ENCODE assay signal across 10 mouse cellular contexts in genomic region chr3:88912585-88912984, GRCm38 (mm10). TPM values are rescaled to one million over a fixed set of nuclear protein-coding genes. Genes with fewer than 3 reads are reported as not detected.
DNase-seq lines count a peak whose midpoint lies in the region; ATAC-seq and TF ChIP-seq lines count a peak whose summit lies in the region.
"Had no signal": no experiment of that assay in that cellular context is flagged by ENCODE, and none has a peak within 500 bp of the region (broad histone marks: within the 10 kb centered on the region; RNA-seq: fewer than 3 reads in every experiment).

No protein-coding gene starts in this region.

- peaks cover 41% of the 10 kb centered on the region for H3K36me3 ChIP-seq in stomach, embryonic 14.5 days (ENCODE audit: control insufficient read depth, insufficient read depth, low read length)
- peaks cover 29% of the 10 kb centered on the region for H3K36me3 ChIP-seq in stomach, postnatal 0 days (ENCODE audit: control insufficient read depth, insufficient read depth, low read length)
- H3K36me3 ChIP-seq in liver, embryonic 12.5 days: peaks cover 50% of the 10 kb centered on the region

- H3K9me3 ChIP-seq in stomach, embryonic 14.5 days (ENCODE audit: control insufficient read depth, low read depth, low read length): no peaks in the 10 kb centered on the region
- H3K9me3 ChIP-seq in stomach, postnatal 0 days (ENCODE audit: control insufficient read depth, low read length): no peaks in the 10 kb centered on the region
- H3K9me3 ChIP-seq in liver, embryonic 12.5 days (replicated peaks): no peaks in the 10 kb centered on the region

- no peak overlapping the region for H3K4me3 ChIP-seq in stomach, embryonic 14.5 days (ENCODE audit: low read depth, low read length)
- H3K4me3 ChIP-seq in stomach, postnatal 0 days (ENCODE audit: low read depth, low read length): no peak overlapping the region
- H3K4me3 ChIP-seq in liver, embryonic 12.5 days: peak overlapping the region; percentile 74

- H3K27ac ChIP-seq in stomach, embryonic 14.5 days (ENCODE audit: low read length): no peak overlapping the region
- H3K27ac ChIP-seq in stomach, postnatal 0 days (replicated peaks): no peak overlapping the region
- no peak overlapping the region for H3K27ac ChIP-seq in liver, embryonic 12.5 days

- no peak for ATAC-seq in stomach, embryonic 14.5 days (ENCODE audit: insufficient number of reproducible peaks, insufficient read depth, low FRiP score, low read depth)
- ATAC-seq in stomach, postnatal 0 days (ENCODE audit: low FRiP score, low TSS enrichment): no peak
- no peak for ATAC-seq in liver, embryonic 12.5 days

- peak; percentile 88 for DNase-seq in heart, adult 11 months
- no peak for DNase-seq in heart, adult 8-10 months (ENCODE audit: low spot score)
- DNase-seq in stomach, postnatal 0 days (ENCODE audit: low spot score): no peak
- no peak for DNase-seq in left cerebral cortex, adult 18-20 months (ENCODE audit: low spot score in 2 of 2)
- no peak for DNase-seq in lung, postnatal 10 days
- no peak for DNase-seq in right cerebral cortex, postnatal 10 days (ENCODE audit: low spot score in 2 of 2)
- DNase-seq: adrenal gland, adult 8-10 months; lung, postnatal 14 days had no signal

- peak overlapping the region; percentile 69; the same call in 1 of the 2 replicates for H3K4me2 ChIP-seq in stomach, embryonic 14.5 days (replicated peaks; ENCODE audit: low read depth, low read length)
- H3K4me2 ChIP-seq in stomach, postnatal 0 days (replicated peaks; ENCODE audit: low read depth): no peak overlapping the region
- H3K4me2 ChIP-seq in liver, embryonic 12.5 days: peak overlapping the region; percentile 96

- no peaks in the 10 kb centered on the region for H3K4me1 ChIP-seq in stomach, embryonic 14.5 days (ENCODE audit: control insufficient read depth, insufficient read depth, low read length)
- no peaks in the 10 kb centered on the region for H3K4me1 ChIP-seq in stomach, postnatal 0 days (replicated peaks; ENCODE audit: control insufficient read depth, insufficient read depth)
- peaks cover 20% of the 10 kb centered on the region for H3K4me1 ChIP-seq in liver, embryonic 12.5 days

- TF ChIP-seq CTCF in stomach, postnatal 0 days (IDR thresholded peaks at IDR 0.05; ENCODE audit: low read depth): no peak

- H3K9ac ChIP-seq in stomach, embryonic 14.5 days (replicated peaks; ENCODE audit: low read depth, low read length): no peak overlapping the region
- no peak overlapping the region for H3K9ac ChIP-seq in stomach, postnatal 0 days (ENCODE audit: low read length)
- H3K9ac ChIP-seq in liver, embryonic 12.5 days: peak overlapping the region; percentile 79; the same call in 1 of the 2 replicates

- no peak for TF ChIP-seq EP300 in stomach, postnatal 0 days (optimal IDR thresholded peaks at IDR 0.05)

- 82% methylated on average over 7 of the region's 7 CpGs for WGBS in stomach, embryonic 14.5 days
- WGBS in stomach, postnatal 0 days: 81% methylated on average over 7 of the region's 7 CpGs
- WGBS in liver, embryonic 12.5 days (ENCODE audit: insufficient replicate concordance): 80% methylated on average over 7 of the region's 7 CpGs

- no peaks in the 10 kb centered on the region for H3K27me3 ChIP-seq in stomach, embryonic 14.5 days (ENCODE audit: control insufficient read depth, insufficient read depth, low read length)
- no peaks in the 10 kb centered on the region for H3K27me3 ChIP-seq in stomach, postnatal 0 days (ENCODE audit: control insufficient read depth, insufficient read depth, low read length)
- H3K27me3 ChIP-seq in liver, embryonic 12.5 days (replicated peaks): no peaks in the 10 kb centered on the region

RNA-seq across cellular contexts. Expression of gene Msto1, which starts 1.2 kb away (rescaled TPM):
- 10 to 100 TPM; 12.1 to 15.6 (median 12.9) TPM for total RNA-seq in heart, adult 8-10 months (2022)
- 40.5 and 43.5 TPM in 2 replicates for polyA plus RNA-seq in stomach, embryonic 14.5 days (2014; fragmentation: Nextera tagmentation; extraction: Ambion mirVana)
- polyA plus RNA-seq in stomach, postnatal 0 days (2015; fragmentation: Nextera tagmentation; extraction: Ambion mirVana): 23.6 and 24.9 TPM in 2 replicates
- polyA plus RNA-seq in liver, embryonic 12.5 days (2016; fragmentation: Nextera tagmentation; extraction: Ambion mirVana): 24.3 and 26.5 TPM in 2 replicates
- 10 to 100 TPM; 20.6 to 22.5 TPM for total RNA-seq in left cerebral cortex, adult 18-20 months (2021)

RNA-seq across cellular contexts. Expression of gene Ash1l, which starts 37.8 kb away (rescaled TPM):
- 10 to 100 TPM; 40.2 to 43.4 (median 42.0) TPM for total RNA-seq in heart, adult 8-10 months (2022)
- polyA plus RNA-seq in stomach, embryonic 14.5 days (2014; fragmentation: Nextera tagmentation; extraction: Ambion mirVana): 30.8 and 31.4 TPM in 2 replicates
- 8.6 and 9.2 TPM in 2 replicates for polyA plus RNA-seq in stomach, postnatal 0 days (2015; fragmentation: Nextera tagmentation; extraction: Ambion mirVana)
- polyA plus RNA-seq in liver, embryonic 12.5 days (2016; fragmentation: Nextera tagmentation; extraction: Ambion mirVana): 8.0 and 8.9 TPM in 2 replicates
- total RNA-seq in left cerebral cortex, adult 18-20 months (2021): 10 to 100 TPM; 90.9 to 92.2 TPM

RNA-seq across cellular contexts. Expression of gene Dap3, which starts 38.4 kb away (rescaled TPM):
- 100 to 1,000 TPM; 142 to 154 (median 149) TPM for total RNA-seq in heart, adult 8-10 months (2022)
- 137 and 149 TPM in 2 replicates for polyA plus RNA-seq in stomach, embryonic 14.5 days (2014; fragmentation: Nextera tagmentation; extraction: Ambion mirVana)
- 99.0 and 105 TPM in 2 replicates for polyA plus RNA-seq in stomach, postnatal 0 days (2015; fragmentation: Nextera tagmentation; extraction: Ambion mirVana)
- polyA plus RNA-seq in liver, embryonic 12.5 days (2016; fragmentation: Nextera tagmentation; extraction: Ambion mirVana): 133 and 139 TPM in 2 replicates
- 100 to 1,000 TPM in 1 of 2 experiments, 10 to 100 TPM in 1; 98.4 to 105 TPM for total RNA-seq in left cerebral cortex, adult 18-20 months (2021)
